Mouse (Mus musculus): ENCODE measurements around the gene Nostrin. TPM values are rescaled to one million over a fixed set of nuclear protein-coding genes. Genes with fewer than 3 reads are reported as not detected.

The Nostrin gene
- polyA plus RNA-seq, 1 experiment: not detected

DNA sequence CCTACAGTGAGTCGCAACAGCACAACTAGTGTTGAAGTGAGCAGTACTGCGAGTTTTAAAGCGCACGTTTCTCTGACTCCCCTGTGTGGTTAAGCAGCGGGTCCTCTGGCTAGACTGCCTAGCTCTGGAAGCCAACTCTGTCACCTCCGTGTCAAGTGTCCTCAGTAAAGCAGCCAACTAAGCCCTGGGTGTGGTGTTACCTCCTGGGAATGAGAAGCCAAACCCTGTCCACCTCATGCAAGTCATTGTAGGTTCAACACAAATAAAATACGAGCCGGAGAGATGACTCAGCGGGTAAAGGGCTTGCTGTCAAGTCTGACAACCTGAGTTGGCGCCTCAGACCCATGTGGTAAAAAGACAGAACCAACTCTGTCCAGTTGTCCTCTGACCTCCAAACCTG, 13.6 kb downstream of the Nostrin start:
- Histone ChIP-seq H3K4me1 (ENCODE audit: control insufficient read depth, insufficient read depth, low read length) (no peaks in the 10 kb centered on the region), H3K4me3 (replicated peaks; ENCODE audit: control insufficient read depth, low read depth, low read length) (no peak overlapping the region), H3K27ac (ENCODE audit: control insufficient read depth, insufficient read depth, low read depth, low read length, poor library complexity) (no peak overlapping the region)
- TF ChIP-seq POLR2A (IDR thresholded peaks at IDR 0.05; ENCODE audit: borderline replicate concordance, control insufficient read depth, low read depth, low read length) (no peak), CTCF (IDR thresholded peaks at IDR 0.05; ENCODE audit: control insufficient read depth, insufficient read depth, low read length) (no peak)
- WGBS: 69% methylated on average over 10 of the region's 10 CpGs

DNA sequence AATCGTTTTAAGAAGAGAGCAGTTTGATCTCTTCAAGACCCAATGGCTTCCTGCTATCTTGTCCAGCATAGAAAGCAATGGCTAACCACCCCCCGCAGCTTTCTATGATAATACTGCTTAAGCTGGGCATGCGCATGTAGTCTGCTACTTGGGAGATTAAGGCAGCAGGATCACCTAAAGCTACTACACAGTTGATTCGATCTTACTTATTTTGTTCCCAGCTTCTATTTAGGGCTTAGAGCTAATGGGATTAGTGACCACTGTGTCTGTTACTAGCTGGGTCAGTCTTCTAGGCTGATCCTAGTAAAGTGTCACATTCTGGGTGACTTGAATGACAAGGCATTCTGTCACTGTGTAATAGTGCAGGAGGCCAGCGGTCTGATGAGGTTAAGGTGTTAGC, 15.2 kb downstream of the Nostrin start:
- WGBS: 79% methylated on average over 5 of the region's 5 CpGs
- Histone ChIP-seq H3K4me3 (replicated peaks; ENCODE audit: control insufficient read depth, low read depth, low read length) (no peak overlapping the region), H3K4me1 (ENCODE audit: control insufficient read depth, insufficient read depth, low read length) (no peaks in the 10 kb centered on the region), H3K27ac (ENCODE audit: control insufficient read depth, insufficient read depth, low read depth, low read length, poor library complexity) (no peak overlapping the region)
- no peak for TF ChIP-seq CTCF (IDR thresholded peaks at IDR 0.05; ENCODE audit: control insufficient read depth, insufficient read depth, low read length)
- TF ChIP-seq POLR2A (IDR thresholded peaks at IDR 0.05; ENCODE audit: borderline replicate concordance, control insufficient read depth, low read depth, low read length): no peak

DNA sequence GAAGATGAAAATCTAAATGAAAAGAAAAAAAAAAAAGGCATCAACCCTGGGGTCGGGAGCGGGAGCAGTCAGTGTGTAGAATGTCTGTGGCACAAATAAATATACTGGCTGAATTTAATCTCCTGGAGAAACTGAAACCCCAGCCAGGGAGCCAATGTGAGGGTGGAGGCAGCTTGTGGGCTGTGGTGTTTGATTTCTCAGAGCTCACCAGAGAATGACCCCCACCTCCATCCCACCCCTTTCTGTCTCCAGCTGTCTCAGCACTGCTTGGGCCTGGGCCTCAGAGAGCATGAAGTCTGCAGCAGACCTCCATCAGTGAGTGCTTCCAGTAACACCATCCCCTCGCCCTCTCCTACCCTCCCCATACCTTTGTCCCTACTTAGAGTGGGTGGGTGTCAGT, 20.3 kb downstream of the Nostrin start:
- no peak for TF ChIP-seq POLR2A (IDR thresholded peaks at IDR 0.05; ENCODE audit: borderline replicate concordance, control insufficient read depth, low read depth, low read length)
- TF ChIP-seq CTCF (IDR thresholded peaks at IDR 0.05; ENCODE audit: control insufficient read depth, insufficient read depth, low read length): no peak
- no peak overlapping the region for H3K4me3 ChIP-seq (replicated peaks; ENCODE audit: control insufficient read depth, low read depth, low read length)
- 74% methylated on average over 3 of the region's 3 CpGs for WGBS
- H3K4me1 ChIP-seq (ENCODE audit: control insufficient read depth, insufficient read depth, low read length): no peaks in the 10 kb centered on the region; the same call in 1 of the 2 replicates
- no peak overlapping the region for H3K27ac ChIP-seq (ENCODE audit: control insufficient read depth, insufficient read depth, low read depth, low read length, poor library complexity)

DNA sequence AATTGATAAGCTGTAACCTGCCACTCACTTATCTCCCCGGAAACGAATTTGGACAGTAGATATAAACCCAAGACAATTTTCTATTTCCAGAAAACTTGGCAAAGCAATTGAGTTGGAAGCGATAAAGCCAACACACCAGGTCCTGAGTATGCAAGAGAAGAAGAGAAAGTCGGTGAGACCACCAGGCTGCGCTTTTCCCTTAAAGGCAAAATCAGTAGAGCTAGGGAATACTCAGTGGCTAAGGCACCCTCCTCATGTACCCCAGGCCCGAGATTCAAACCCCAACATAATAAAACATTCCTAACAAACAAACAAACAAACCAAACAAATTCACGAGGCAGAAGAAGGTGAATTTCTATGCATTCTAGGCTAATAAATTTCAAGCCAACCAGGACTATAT, 20.7 kb downstream of the Nostrin start:
- Histone ChIP-seq H3K4me3 (replicated peaks; ENCODE audit: control insufficient read depth, low read depth, low read length) (no peak overlapping the region), H3K27ac (ENCODE audit: control insufficient read depth, insufficient read depth, low read depth, low read length, poor library complexity) (no peak overlapping the region), H3K4me1 (ENCODE audit: control insufficient read depth, insufficient read depth, low read length) (no peaks in the 10 kb centered on the region; the same call in 1 of the 2 replicates)
- WGBS: 72% methylated on average over 7 of the region's 7 CpGs
- TF ChIP-seq POLR2A (IDR thresholded peaks at IDR 0.05; ENCODE audit: borderline replicate concordance, control insufficient read depth, low read depth, low read length): no peak
- no peak for TF ChIP-seq CTCF (IDR thresholded peaks at IDR 0.05; ENCODE audit: control insufficient read depth, insufficient read depth, low read length)

DNA sequence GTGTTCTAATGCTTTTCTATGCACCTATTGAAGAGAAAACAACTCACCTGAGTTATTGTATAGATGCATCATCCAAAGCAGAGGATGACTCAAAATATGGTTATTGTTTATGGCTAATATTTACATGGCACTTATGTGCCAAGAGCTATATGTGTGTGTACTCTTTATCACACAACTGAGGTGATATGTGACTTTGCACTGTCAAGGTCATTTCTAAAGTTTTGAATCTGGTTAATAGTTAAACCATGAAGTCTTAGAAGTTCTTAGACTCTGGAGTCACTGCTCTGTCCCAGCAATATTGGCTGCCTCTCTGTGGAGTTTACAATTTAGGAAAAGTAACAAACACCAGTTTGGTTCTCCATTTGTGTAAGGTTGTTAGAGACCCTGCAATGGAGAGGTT, 23.3 kb downstream of the Nostrin start:
- H3K27ac ChIP-seq (ENCODE audit: control insufficient read depth, insufficient read depth, low read depth, low read length, poor library complexity): no peak overlapping the region
- no peak overlapping the region for H3K4me3 ChIP-seq (replicated peaks; ENCODE audit: control insufficient read depth, low read depth, low read length)
- no peaks in the 10 kb centered on the region; the same call in 1 of the 2 replicates for H3K4me1 ChIP-seq (ENCODE audit: control insufficient read depth, insufficient read depth, low read length)
- TF ChIP-seq CTCF (IDR thresholded peaks at IDR 0.05; ENCODE audit: control insufficient read depth, insufficient read depth, low read length) (no peak), POLR2A (IDR thresholded peaks at IDR 0.05; ENCODE audit: borderline replicate concordance, control insufficient read depth, low read depth, low read length) (no peak)

DNA sequence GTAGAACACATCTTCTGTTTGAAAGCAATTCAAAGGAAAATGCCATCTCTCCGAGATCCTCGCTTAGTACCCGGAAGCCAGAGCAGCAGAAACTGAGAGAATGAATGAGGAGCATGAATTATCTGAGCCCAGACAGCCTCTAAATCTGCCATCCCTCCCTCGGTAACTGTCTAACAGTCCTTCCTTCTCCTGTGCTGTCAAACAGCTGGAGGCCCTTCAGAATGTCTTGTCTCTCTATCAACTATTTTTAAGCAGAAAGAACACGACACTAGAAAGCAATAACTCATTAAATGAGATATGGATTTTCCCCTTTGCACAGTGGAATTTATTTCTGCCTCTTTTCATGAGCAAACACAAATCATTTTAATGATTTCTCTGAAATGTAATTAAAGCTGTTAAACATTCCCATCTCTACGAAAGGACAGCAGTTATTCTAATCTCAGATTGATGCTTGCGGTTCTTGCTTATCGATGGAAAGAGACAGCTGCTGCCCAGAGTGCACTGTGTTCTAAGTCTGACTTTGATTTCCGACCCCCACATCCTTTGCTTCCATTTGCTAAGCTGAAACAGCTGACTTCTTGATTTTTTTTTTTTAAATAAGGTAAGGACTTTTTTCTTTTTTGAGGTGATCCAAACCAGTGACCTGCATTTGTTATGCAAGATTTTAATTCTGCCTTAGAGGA, 34.9 kb downstream of the Nostrin start:
- no peak overlapping the region for H3K4me3 ChIP-seq (replicated peaks; ENCODE audit: control insufficient read depth, low read depth, low read length)
- no peak overlapping the region for H3K27ac ChIP-seq (ENCODE audit: control insufficient read depth, insufficient read depth, low read depth, low read length, poor library complexity)
- H3K4me1 ChIP-seq (ENCODE audit: control insufficient read depth, insufficient read depth, low read length): no peaks in the 10 kb centered on the region
- TF ChIP-seq CTCF (IDR thresholded peaks at IDR 0.05; ENCODE audit: control insufficient read depth, insufficient read depth, low read length) (no peak), POLR2A (IDR thresholded peaks at IDR 0.05; ENCODE audit: borderline replicate concordance, control insufficient read depth, low read depth, low read length) (no peak)
- 76% methylated on average over 9 of the region's 9 CpGs for WGBS

DNA sequence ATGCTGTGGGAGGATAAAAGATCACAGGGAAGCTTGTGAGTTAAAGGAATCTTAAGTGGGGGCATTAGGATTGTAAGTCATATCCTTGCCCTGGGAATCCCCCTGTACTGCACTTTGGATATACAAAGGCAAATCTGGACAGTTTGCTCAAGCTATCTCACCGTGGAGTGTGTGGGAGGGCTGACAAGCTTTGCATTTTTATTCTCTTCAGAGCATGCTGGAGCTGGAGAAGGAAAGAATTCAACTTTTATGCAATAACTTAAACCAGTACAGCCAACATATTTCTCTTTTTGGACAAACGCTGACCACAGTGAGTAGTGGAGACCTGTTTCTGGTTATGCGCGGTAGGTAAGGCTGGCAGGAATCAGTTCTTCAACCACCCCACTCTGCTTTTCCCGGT, 39.7 kb downstream of the Nostrin start:
- Histone ChIP-seq H3K4me1 (ENCODE audit: control insufficient read depth, insufficient read depth, low read length) (no peaks in the 10 kb centered on the region), H3K27ac (ENCODE audit: control insufficient read depth, insufficient read depth, low read depth, low read length, poor library complexity) (no peak overlapping the region), H3K4me3 (replicated peaks; ENCODE audit: control insufficient read depth, low read depth, low read length) (no peak overlapping the region)
- no peak for TF ChIP-seq CTCF (IDR thresholded peaks at IDR 0.05; ENCODE audit: control insufficient read depth, insufficient read depth, low read length)
- WGBS: 82% methylated on average over 5 of the region's 5 CpGs

DNA sequence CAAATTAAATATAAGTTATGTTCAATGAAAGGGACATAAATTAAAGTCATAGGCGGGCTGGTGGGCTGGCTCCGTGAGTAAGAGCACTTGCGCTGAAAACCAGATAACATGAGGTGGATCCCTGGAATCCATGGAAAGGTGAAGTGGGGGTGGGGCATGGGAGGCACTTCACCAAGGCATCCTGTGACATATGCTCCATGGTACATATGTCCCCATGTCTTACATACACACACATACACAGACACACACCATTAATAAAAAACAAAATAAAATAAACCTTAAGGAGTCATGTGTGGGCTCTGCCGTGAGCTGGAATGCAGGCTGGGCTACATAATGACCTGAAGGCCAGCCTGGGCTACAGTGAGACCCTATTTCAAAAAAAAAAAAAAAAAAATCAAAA, 44.1 kb downstream of the Nostrin start:
- TF ChIP-seq POLR2A (IDR thresholded peaks at IDR 0.05; ENCODE audit: borderline replicate concordance, control insufficient read depth, low read depth, low read length): no peak
- TF ChIP-seq CTCF (IDR thresholded peaks at IDR 0.05; ENCODE audit: control insufficient read depth, insufficient read depth, low read length): no peak
- H3K4me1 ChIP-seq (ENCODE audit: control insufficient read depth, insufficient read depth, low read length): no peaks in the 10 kb centered on the region
- WGBS: 85% methylated on average over 4 of the region's 4 CpGs
- no peak overlapping the region for H3K4me3 ChIP-seq (replicated peaks; ENCODE audit: control insufficient read depth, low read depth, low read length)
- H3K27ac ChIP-seq (ENCODE audit: control insufficient read depth, insufficient read depth, low read depth, low read length, poor library complexity): no peak overlapping the region

DNA sequence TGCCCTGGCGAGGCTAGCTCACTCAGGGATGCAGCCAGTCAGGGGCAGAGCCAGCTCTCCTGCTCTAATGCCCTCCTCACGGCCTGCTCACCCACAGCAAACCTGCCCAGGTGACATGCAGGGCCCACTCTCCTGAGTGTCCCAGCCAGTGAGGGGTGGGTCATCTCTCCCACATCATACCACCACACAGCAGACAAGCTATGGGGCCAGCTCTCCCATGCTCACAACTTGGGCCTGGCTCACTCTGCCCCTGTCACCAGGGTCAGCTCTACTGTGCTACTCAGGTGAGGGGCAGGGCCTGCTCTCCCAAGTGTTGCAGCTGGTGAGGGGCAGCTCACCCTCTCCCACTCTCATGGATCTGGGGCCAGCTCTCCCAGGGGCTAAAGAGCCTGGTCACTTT, 52.4 kb downstream of the Nostrin start:
- H3K4me1 ChIP-seq (ENCODE audit: control insufficient read depth, insufficient read depth, low read length): no peaks in the 10 kb centered on the region
- 94% methylated on average over 2 of the region's 2 CpGs for WGBS
- no peak for TF ChIP-seq POLR2A (IDR thresholded peaks at IDR 0.05; ENCODE audit: borderline replicate concordance, control insufficient read depth, low read depth, low read length)
- TF ChIP-seq CTCF (IDR thresholded peaks at IDR 0.05; ENCODE audit: control insufficient read depth, insufficient read depth, low read length): no peak
- H3K27ac ChIP-seq (ENCODE audit: control insufficient read depth, insufficient read depth, low read depth, low read length, poor library complexity): no peak overlapping the region
- no peak overlapping the region for H3K4me3 ChIP-seq (replicated peaks; ENCODE audit: control insufficient read depth, low read depth, low read length)
